Mouse (Mus musculus): Measurements from ENCODE around the gene S100a5.

The S100a5 gene

GRCm38 (mm10) chr3:90600458-90601195, 7.7 kb upstream of the S100a5 start:
- DNase-seq (ENCODE audit: low spot score): no peak

- no peak for DNase-seq (ENCODE audit: low spot score)
Observed at GRCm38 (mm10) chr3:90601486-90602110, 6.7 kb upstream of the S100a5 start, which contains the start of gene Gm42674. Gene Gm42674, plus strand, starts transcription at chr3:90601904.

GRCm38 (mm10) chr3:90603623-90604022, 4.7 kb upstream of the S100a5 start, which contains the start of gene S100a4:
Gene S100a4, plus strand, starts transcription at chr3:90603771.
- no peak for DNase-seq (ENCODE audit: low spot score)

GRCm38 (mm10) chr3:90604416-90604815, 3.9 kb upstream of the S100a5 start:
- DNase-seq (ENCODE audit: low spot score): no peak

- peak; percentile 38 for DNase-seq (ENCODE audit: low spot score)
Observed at GRCm38 (mm10) chr3:90605049-90605448, 3.3 kb upstream of the S100a5 start.

- no peak for DNase-seq (ENCODE audit: low spot score)
Observed at GRCm38 (mm10) chr3:90605736-90606135, 2.6 kb upstream of the S100a5 start.

- no peak for DNase-seq (ENCODE audit: low spot score)
Observed at GRCm38 (mm10) chr3:90606185-90606584, 2.1 kb upstream of the S100a5 start.

GRCm38 (mm10) chr3:90607361-90607760, 962 bp upstream of the S100a5 start:
- DNase-seq (ENCODE audit: low spot score): no peak

GRCm38 (mm10) chr3:90609102-90609501, 779 bp downstream of the S100a5 start:
- no peak for DNase-seq (ENCODE audit: low spot score)

- no peak for DNase-seq (ENCODE audit: low spot score)
Observed at GRCm38 (mm10) chr3:90611494-90611893, 3.2 kb downstream of the S100a5 start.

GRCm38 (mm10) chr3:90612061-90612460, 3.7 kb downstream of the S100a5 start:
- no peak for DNase-seq (ENCODE audit: low spot score)

- DNase-seq (ENCODE audit: low spot score): peak; percentile 76
Observed at GRCm38 (mm10) chr3:90612728-90613291, 4.5 kb downstream of the S100a5 start, which contains the start of gene S100a6. Gene S100a6, plus strand, starts transcription at chr3:90612882.

- no peak for DNase-seq (ENCODE audit: low spot score)
Observed at GRCm38 (mm10) chr3:90613461-90614147, 5.3 kb downstream of the S100a5 start.

- DNase-seq (ENCODE audit: low spot score): no peak
Observed at GRCm38 (mm10) chr3:90614148-90614530, 5.8 kb downstream of the S100a5 start.

GRCm38 (mm10) chr3:90614611-90615251, 6.4 kb downstream of the S100a5 start:
- DNase-seq (ENCODE audit: low spot score): no peak

GRCm38 (mm10) chr3:90615415-90615814, 7.1 kb downstream of the S100a5 start:
- peak; percentile 77 for DNase-seq (ENCODE audit: low spot score)

GRCm38 (mm10) chr3:90615911-90616310, 7.6 kb downstream of the S100a5 start:
- no peak for DNase-seq (ENCODE audit: low spot score)

- no peak for DNase-seq (ENCODE audit: low spot score)
Observed at GRCm38 (mm10) chr3:90617586-90617985, 9.3 kb downstream of the S100a5 start.

- DNase-seq (ENCODE audit: low spot score): no peak
Observed at GRCm38 (mm10) chr3:90621552-90621951, 13.2 kb downstream of the S100a5 start.

GRCm38 (mm10) chr3:90623435-90624071, 15.2 kb downstream of the S100a5 start:
- DNase-seq (ENCODE audit: low spot score): peak; percentile 49

GRCm38 (mm10) chr3:90625496-90625895, 17.2 kb downstream of the S100a5 start:
- no peak for DNase-seq (ENCODE audit: low spot score)
